Mouse (Mus musculus) liver (tissue): ENCODE measurements around the gene Scel.

Experiments used
- DNase-seq: peaks from one replicate; pipeline ENCODE4 v3.0.0-alpha.2; 2020; ENCODE audit warnings: mixed read lengths

Gene Scel

GRCm38 (mm10) chr14:103575854-103576253 is 62.7 kb downstream of the Scel start:
- DNase-seq: no peak

GRCm38 (mm10) chr14:103577011-103577410 is 63.9 kb downstream of the Scel start:
- no peak for DNase-seq

- no peak for DNase-seq
Observed at GRCm38 (mm10) chr14:103586662-103587061, 73.5 kb downstream of the Scel start.

GRCm38 (mm10) chr14:103587208-103587900 is 74.2 kb downstream of the Scel start:
- DNase-seq: no peak

- no peak for DNase-seq
Observed at GRCm38 (mm10) chr14:103589819-103590218, 76.7 kb downstream of the Scel start.

GRCm38 (mm10) chr14:103595870-103596269 is 82.7 kb downstream of the Scel start:
- no peak for DNase-seq

- no peak for DNase-seq
Observed at GRCm38 (mm10) chr14:103608063-103608462, 94.9 kb downstream of the Scel start.

GRCm38 (mm10) chr14:103613573-103614271 is 100.6 kb downstream of the Scel start:
- DNase-seq: no peak

GRCm38 (mm10) chr14:103614272-103614587 is 101.1 kb downstream of the Scel start:
- no peak for DNase-seq

- no peak for DNase-seq
Observed at GRCm38 (mm10) chr14:103619756-103620155, 106.6 kb downstream of the Scel start.

GRCm38 (mm10) chr14:103621207-103621606 is 108.1 kb downstream of the Scel start:
- DNase-seq: no peak

- DNase-seq: no peak
Observed at GRCm38 (mm10) chr14:103626100-103626499, 113.0 kb downstream of the Scel start.

- no peak for DNase-seq
Observed at GRCm38 (mm10) chr14:103629639-103630364, 116.7 kb downstream of the Scel start.

- DNase-seq: peak; percentile 5
Observed at GRCm38 (mm10) chr14:103630545-103630944, 117.4 kb downstream of the Scel start.

- no peak for DNase-seq
Observed at GRCm38 (mm10) chr14:103643933-103644332, 130.8 kb downstream of the Scel start.

GRCm38 (mm10) chr14:103647981-103648380 is 134.8 kb downstream of the Scel start:
- DNase-seq: no peak

GRCm38 (mm10) chr14:103648623-103649255 is 135.6 kb downstream of the Scel start:
- DNase-seq: no peak

- DNase-seq: no peak
Observed at GRCm38 (mm10) chr14:103649302-103649701, 136.2 kb downstream of the Scel start.

GRCm38 (mm10) chr14:103649896-103650334 is 136.8 kb downstream of the Scel start, which contains the start of gene Slain1:
Slain1 (plus strand) TSS chr14:103650228.
- peak; percentile 82 for DNase-seq

GRCm38 (mm10) chr14:103650413-103651101 is 137.4 kb downstream of the Scel start:
- peak; percentile 37 for DNase-seq

GRCm38 (mm10) chr14:103651106-103651505 is 138.0 kb downstream of the Scel start:
- DNase-seq: no peak

GRCm38 (mm10) chr14:103651562-103651961 is 138.4 kb downstream of the Scel start:
- DNase-seq: no peak

- no peak for DNase-seq
Observed at GRCm38 (mm10) chr14:103652524-103652923, 139.4 kb downstream of the Scel start.
